Mouse (Mus musculus) heart, adult 11 months (tissue): ENCODE measurements around the gene Commd9.

ENCODE experiments used
- DNase-seq: peaks from one replicate; pipeline ENCODE4 v3.0.0; 2022

The Commd9 gene

GRCm38 (mm10) chr2:101885768-101886438, at the start of gene Commd9:
Gene Commd9, plus strand, starts transcription at chr2:101886247.
- peak; percentile 99 for DNase-seq

- no peak for DNase-seq
Observed at GRCm38 (mm10) chr2:101842756-101843155, 43.3 kb upstream of the Commd9 start.

GRCm38 (mm10) chr2:101854792-101855191, 31.3 kb upstream of the Commd9 start:
- DNase-seq = peak; percentile 80

GRCm38 (mm10) chr2:101856174-101856573, 29.9 kb upstream of the Commd9 start:
- DNase-seq = no peak

GRCm38 (mm10) chr2:101860920-101861485, 25.0 kb upstream of the Commd9 start:
- DNase-seq = no peak

- DNase-seq = peak; percentile 95
Observed at GRCm38 (mm10) chr2:101862219-101863123, 23.6 kb upstream of the Commd9 start.

- DNase-seq = peak; percentile 69
Observed at GRCm38 (mm10) chr2:101868683-101869082, 17.4 kb upstream of the Commd9 start.

- DNase-seq = peak; percentile 91
Observed at GRCm38 (mm10) chr2:101871179-101871578, 14.9 kb upstream of the Commd9 start.

- DNase-seq = peak; percentile 89
Observed at GRCm38 (mm10) chr2:101881471-101882162, 4.4 kb upstream of the Commd9 start.

GRCm38 (mm10) chr2:101882998-101883397, 3.0 kb upstream of the Commd9 start, which contains the start of gene Prr5l:
Gene Prr5l, minus strand, starts transcription at chr2:101883027.
- no peak for DNase-seq

GRCm38 (mm10) chr2:101884286-101884685, 1.8 kb upstream of the Commd9 start:
- DNase-seq = no peak

GRCm38 (mm10) chr2:101888886-101889285, 2.8 kb downstream of the Commd9 start:
- peak; percentile 81 for DNase-seq

- no peak for DNase-seq
Observed at GRCm38 (mm10) chr2:101891143-101891542, 5.1 kb downstream of the Commd9 start.

GRCm38 (mm10) chr2:101894126-101894525, 8.1 kb downstream of the Commd9 start:
- no peak for DNase-seq

GRCm38 (mm10) chr2:101896425-101897204, 10.6 kb downstream of the Commd9 start:
- no peak for DNase-seq

- no peak for DNase-seq
Observed at GRCm38 (mm10) chr2:101902196-101902595, 16.1 kb downstream of the Commd9 start.

GRCm38 (mm10) chr2:101905534-101906378, 19.7 kb downstream of the Commd9 start:
- DNase-seq = peak; percentile 93

GRCm38 (mm10) chr2:101906379-101906690, 20.3 kb downstream of the Commd9 start:
- no peak for DNase-seq

GRCm38 (mm10) chr2:101907386-101908022, 21.5 kb downstream of the Commd9 start:
- DNase-seq = no peak

- no peak for DNase-seq
Observed at GRCm38 (mm10) chr2:101908773-101909172, 22.7 kb downstream of the Commd9 start.
